In the genomic region with DNA sequence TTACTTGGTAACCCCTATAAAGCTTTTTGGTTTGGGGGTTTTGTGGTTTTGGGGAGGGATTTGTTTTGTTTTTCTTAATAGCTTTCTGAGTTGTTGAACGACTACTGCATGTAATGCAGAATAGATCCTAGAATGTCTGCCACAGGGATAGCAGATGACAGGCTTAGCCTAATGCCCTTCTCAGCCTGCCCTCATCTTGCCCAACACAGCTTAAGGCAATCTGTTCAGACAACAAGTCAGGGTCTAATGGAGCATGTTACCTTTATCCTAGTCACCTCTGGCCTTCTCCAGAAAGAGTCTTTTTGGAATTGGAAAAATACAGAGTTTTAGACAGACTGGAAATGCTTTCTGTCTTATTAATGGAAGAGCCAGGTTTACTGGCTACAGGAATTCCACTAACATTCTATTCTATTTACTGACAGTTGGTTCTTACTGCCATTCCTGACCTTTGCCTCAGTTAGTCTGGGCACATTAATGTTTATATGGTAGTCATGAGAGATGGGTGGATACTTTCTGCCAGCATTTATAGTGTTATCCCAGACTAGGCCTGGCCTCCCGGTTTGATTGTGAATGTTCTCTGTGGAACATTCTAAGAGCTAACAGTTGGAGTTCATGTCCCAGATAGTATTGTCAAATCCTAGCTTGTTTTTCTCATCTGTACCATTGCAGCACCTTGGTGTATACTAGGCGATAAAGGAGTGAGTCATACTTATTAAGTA, we compare ENCODE assay signal across 40 mouse cellular contexts. TPM values are rescaled to one million over a fixed set of nuclear protein-coding genes. Genes with fewer than 3 reads are reported as not detected.
DNase-seq lines count a peak whose midpoint lies in the region; ATAC-seq and TF ChIP-seq lines count a peak whose summit lies in the region.
"Had no signal": no experiment of that assay in that cellular context is flagged by ENCODE, and none has a peak within 500 bp of the region (broad histone marks: within the 10 kb centered on the region; RNA-seq: fewer than 3 reads in every experiment).

No protein-coding gene starts in this region.

- no peak for TF ChIP-seq POLR2A in kidney, adult 2 months (IDR thresholded peaks at IDR 0.05; ENCODE audit: low read depth, low read length)

- peak; percentile 17 for DNase-seq in kidney, adult 2 months
- DNase-seq in kidney, adult 18-20 months = no peak
- DNase-seq in retina, postnatal 1 day = peak; percentile 21
- no peak for DNase-seq in retina, embryonic 14.5 days (ENCODE audit: low spot score)
- DNase-seq in stomach, postnatal 0 days (ENCODE audit: low spot score) = no peak
- DNase-seq in layer of hippocampus, postnatal 14 days (ENCODE audit: low spot score in 2 of 2) = no peak
- DNase-seq: adrenal gland, adult 8-10 months; B cell, adult 2 months; cerebellum, adult 8-10 months; cerebellum, postnatal 36 days; heart, postnatal 36 days; kidney, adult 8-10 months; kidney, postnatal 14 days; lung, postnatal 36 days; thymus, adult 2 months; thymus, postnatal 36 days had no signal

- H3K9ac ChIP-seq in stomach, postnatal 0 days (ENCODE audit: low read length) = no peak overlapping the region
- H3K9ac ChIP-seq: embryonic facial prominence, embryonic 12.5 days; forebrain, embryonic 15.5 days; hindbrain, embryonic 12.5 days; liver, embryonic 15.5 days; lung, embryonic 15.5 days; stomach, embryonic 15.5 days had no signal

- H3K27ac ChIP-seq in kidney, adult 2 months (ENCODE audit: insufficient read depth, low read depth, low read length) = no peak overlapping the region; the same call in 1 of the 2 replicates
- peak overlapping the region; percentile 75 for H3K27ac ChIP-seq in brown adipose tissue, adult 24 weeks (replicated peaks; ENCODE audit: low read depth, low read length)
- no peak overlapping the region for H3K27ac ChIP-seq in stomach, postnatal 0 days (replicated peaks)
- H3K27ac ChIP-seq: embryonic facial prominence, embryonic 12.5 days; forebrain, embryonic 10.5 days; forebrain, embryonic 15.5 days; heart, embryonic 10.5 days; hindbrain, embryonic 12.5 days; hindbrain, postnatal 0 days; layer of hippocampus, adult 2 months; liver, embryonic 15.5 days; lung, embryonic 15.5 days; stomach, embryonic 15.5 days had no signal

- no peaks in the 10 kb centered on the region for H3K27me3 ChIP-seq in kidney, adult 2 months (replicated peaks; ENCODE audit: control insufficient read depth, insufficient read depth, low read length)
- H3K27me3 ChIP-seq in stomach, postnatal 0 days (ENCODE audit: control insufficient read depth, insufficient read depth, low read length) = no peaks in the 10 kb centered on the region
- H3K27me3 ChIP-seq: embryonic facial prominence, embryonic 12.5 days; forebrain, embryonic 15.5 days; hindbrain, embryonic 12.5 days; liver, embryonic 15.5 days; lung, embryonic 15.5 days; stomach, embryonic 15.5 days had no signal

- 71% methylated on average over 3 of the region's 3 CpGs for WGBS in kidney, adult 2 months
- WGBS in stomach, postnatal 0 days = 80% methylated on average over 3 of the region's 3 CpGs

- H3K4me3 ChIP-seq in kidney, adult 2 months (ENCODE audit: insufficient read depth, low read depth, low read length) = no peak overlapping the region
- H3K4me3 ChIP-seq in brown adipose tissue, adult 24 weeks (ENCODE audit: insufficient read depth, low read depth, low read length) = no peak overlapping the region
- no peak overlapping the region for H3K4me3 ChIP-seq in stomach, postnatal 0 days (ENCODE audit: low read depth, low read length)
- H3K4me3 ChIP-seq: embryonic facial prominence, embryonic 12.5 days; forebrain, embryonic 10.5 days; forebrain, embryonic 15.5 days; heart, embryonic 10.5 days; hindbrain, embryonic 12.5 days; layer of hippocampus, adult 2 months; liver, embryonic 15.5 days; lung, embryonic 15.5 days; stomach, embryonic 15.5 days had no signal

- peak; percentile 66; the same call in 1 of the 2 replicates for ATAC-seq in stomach, postnatal 0 days (ENCODE audit: low FRiP score, low TSS enrichment)
- ATAC-seq: activated CD4-positive, CD25-positive, alpha-beta regulatory T cell, adult 4 months; forebrain, embryonic 15.5 days; hindbrain, postnatal 0 days; midbrain, embryonic 16.5 days had no signal

- 0 out of 2 replicates have a peak, but pooled peaks cover 1% of the 10 kb centered on the region for H3K36me3 ChIP-seq in kidney, adult 2 months (ENCODE audit: control insufficient read depth, insufficient read depth, low read length)
- H3K36me3 ChIP-seq in stomach, postnatal 0 days (ENCODE audit: control insufficient read depth, insufficient read depth, low read length) = peaks cover 3% of the 10 kb centered on the region; the same call in 1 of the 2 replicates

- no peaks in the 10 kb centered on the region for H3K9me3 ChIP-seq in stomach, postnatal 0 days (ENCODE audit: control insufficient read depth, low read length)
- H3K9me3 ChIP-seq: embryonic facial prominence, embryonic 12.5 days; forebrain, embryonic 10.5 days; forebrain, embryonic 15.5 days; heart, embryonic 10.5 days; hindbrain, embryonic 12.5 days; liver, embryonic 15.5 days; lung, embryonic 15.5 days; stomach, embryonic 15.5 days had no signal

- H3K4me1 ChIP-seq in kidney, adult 2 months (ENCODE audit: control insufficient read depth, insufficient read depth, low read length) = peaks cover 3% of the 10 kb centered on the region; the same call in 1 of the 2 replicates
- H3K4me1 ChIP-seq in brown adipose tissue, adult 24 weeks (ENCODE audit: control insufficient read depth, insufficient read depth, insufficient read length, low read length) = no peaks in the 10 kb centered on the region
- H3K4me1 ChIP-seq in stomach, postnatal 0 days (replicated peaks; ENCODE audit: control insufficient read depth, insufficient read depth) = no peaks in the 10 kb centered on the region
- H3K4me1 ChIP-seq: embryonic facial prominence, embryonic 12.5 days; forebrain, embryonic 10.5 days; heart, embryonic 10.5 days; hindbrain, embryonic 12.5 days; lung, embryonic 15.5 days; stomach, embryonic 15.5 days had no signal

- TF ChIP-seq CTCF in kidney, adult 2 months (conservative IDR thresholded peaks at IDR 0.05; ENCODE audit: insufficient read depth, insufficient read length, low read depth, low read length) = no peak
- no peak for TF ChIP-seq CTCF in stomach, postnatal 0 days (IDR thresholded peaks at IDR 0.05; ENCODE audit: low read depth)

- no peak for TF ChIP-seq EP300 in stomach, postnatal 0 days (optimal IDR thresholded peaks at IDR 0.05)

- H3K4me2 ChIP-seq in stomach, postnatal 0 days (replicated peaks; ENCODE audit: low read depth) = no peak overlapping the region
- H3K4me2 ChIP-seq: embryonic facial prominence, embryonic 12.5 days; forebrain, embryonic 15.5 days; hindbrain, embryonic 12.5 days; liver, embryonic 15.5 days; lung, embryonic 15.5 days; midbrain, embryonic 11.5 days; stomach, embryonic 15.5 days had no signal

RNA-seq across cellular contexts. Expression of a gene that starts 7.0 kb away (rescaled TPM):
- polyA plus RNA-seq in kidney, adult 2 months (2012; rRNA removed) = 0.83 and 0.92 TPM in 2 replicates
- 4.4 and 4.5 TPM in 2 replicates for polyA plus RNA-seq in brown adipose tissue, adult 24 weeks (2012; ENCODE audit: insufficient read depth, insufficient read length, missing spikeins)
- 3.0 and 3.3 TPM in 2 replicates for polyA plus RNA-seq in stomach, postnatal 0 days (2015; fragmentation: Nextera tagmentation; extraction: Ambion mirVana)
- 1 to 10 TPM; 3.1 to 4.2 TPM for total RNA-seq in layer of hippocampus, postnatal 14 days (2021)

RNA-seq across cellular contexts. Expression of a gene that starts 7.1 kb away (rescaled TPM):
- polyA plus RNA-seq in kidney, adult 2 months (2012; rRNA removed) = 30.2 and 31.2 TPM in 2 replicates
- 33.6 and 44.6 TPM in 2 replicates for polyA plus RNA-seq in brown adipose tissue, adult 24 weeks (2012; ENCODE audit: insufficient read depth, insufficient read length, missing spikeins)
- polyA plus RNA-seq in stomach, postnatal 0 days (2015; fragmentation: Nextera tagmentation; extraction: Ambion mirVana) = 21.5 and 22.0 TPM in 2 replicates
- 10 to 100 TPM; 44.9 to 46.0 TPM for total RNA-seq in layer of hippocampus, postnatal 14 days (2021)

RNA-seq across cellular contexts. Expression of a gene that starts 10.8 kb away (rescaled TPM):
- 12.3 and 15.1 TPM in 2 replicates for polyA plus RNA-seq in kidney, adult 2 months (2012; rRNA removed)
- 16.9 and 18.7 TPM in 2 replicates for polyA plus RNA-seq in brown adipose tissue, adult 24 weeks (2012; ENCODE audit: insufficient read depth, insufficient read length, missing spikeins)
- 23.7 and 24.8 TPM in 2 replicates for polyA plus RNA-seq in stomach, postnatal 0 days (2015; fragmentation: Nextera tagmentation; extraction: Ambion mirVana)
- total RNA-seq in layer of hippocampus, postnatal 14 days (2021) = 10 to 100 TPM; 27.7 to 30.8 TPM

RNA-seq across cellular contexts. Expression of a gene that starts 52.0 kb away (rescaled TPM):
- polyA plus RNA-seq in kidney, adult 2 months (2012; rRNA removed) = 0.10 and 0.58 TPM in 2 replicates
- polyA plus RNA-seq in brown adipose tissue, adult 24 weeks (2012; ENCODE audit: insufficient read depth, insufficient read length, missing spikeins) = not detected in 2 replicates
- polyA plus RNA-seq in stomach, postnatal 0 days (2015; fragmentation: Nextera tagmentation; extraction: Ambion mirVana) = 142 and 153 TPM in 2 replicates
- not detected for total RNA-seq in layer of hippocampus, postnatal 14 days (2021)
- total RNA-seq: adrenal gland, adult 8-10 months; adrenal gland, postnatal 4 days; gastrocnemius, adult 8-10 months; granulocyte monocyte progenitor cell, adult 5-6 weeks; heart, postnatal 36 days; hindbrain, postnatal 0 days; layer of hippocampus, adult 2 months; layer of hippocampus, postnatal 25 days; left cerebral cortex, adult 8-10 months; left cerebral cortex, postnatal 36 days; megakaryocyte, adult 5-6 weeks; neutrophil, adult 5-6 weeks had no signal
- polyA plus RNA-seq: activated CD4-positive, CD25-positive, alpha-beta regulatory T cell, adult 4 months; embryonic facial prominence, embryonic 12.5 days; forebrain, embryonic 10.5 days; forebrain, embryonic 15.5 days; frontal cortex, adult 2 months; hindbrain, postnatal 0 days; liver, embryonic 15.5 days; neural tube, embryonic 11.5 days had no signal

Comparison
In these comparisons a context has a peak if more than half of its experiments do, and no peak if none do; other contexts are left out.
1. DNase-seq: peak in kidney, adult 2 months (single experiment) and retina, postnatal 1 day (single experiment); none in kidney, adult 18-20 months (single experiment), retina, embryonic 14.5 days (single experiment), stomach, postnatal 0 days (single experiment) and layer of hippocampus, postnatal 14 days (0 of 2).